Mouse (Mus musculus): ENCODE measurements around the gene Creg1. TPM values are rescaled to one million over a fixed set of nuclear protein-coding genes. Genes with fewer than 3 reads are reported as not detected.

Creg1 gene
- polyA plus RNA-seq, 1 experiment from 2014 or later: 76.2 TPM

GRCm38 (mm10) chr1:165779954-165780585, 16.5 kb downstream of the Creg1 start:
- peak overlapping the region; percentile 45 for H3K27ac ChIP-seq

GRCm38 (mm10) chr1:165780586-165781111, 17.1 kb downstream of the Creg1 start:
- 3% methylated on average over 20 of the region's 20 CpGs for WGBS
- Histone ChIP-seq H3K4me1 (peaks cover 17% of the 10 kb centered on the region), H3K27ac (peak overlapping the region; percentile 45), H3K27me3 (ENCODE audit: insufficient read depth, poor library complexity, severe bottlenecking) (0 out of 2 replicates have a peak, but pooled peaks cover 10% of the 10 kb centered on the region), H3K36me3 (no peaks in the 10 kb centered on the region), H3K4me3 (peak overlapping the region; percentile 57), H3K9me3 (no peaks in the 10 kb centered on the region)
- DNase-seq (ENCODE audit: low spot score): no peak

More at GRCm38 (mm10) chr1:165779954-165780585, 16.5 kb downstream of the Creg1 start:
- Histone ChIP-seq H3K4me1 (peaks cover 17% of the 10 kb centered on the region), H3K4me3 (peak overlapping the region; percentile 57), H3K9me3 (no peaks in the 10 kb centered on the region), H3K27me3 (ENCODE audit: insufficient read depth, poor library complexity, severe bottlenecking) (0 out of 2 replicates have a peak, but pooled peaks cover 10% of the 10 kb centered on the region), H3K36me3 (no peaks in the 10 kb centered on the region)
- whole genome bisulfite sequencing: 5% methylated on average over 13 of the region's 13 CpGs
- no peak for DNase-seq (ENCODE audit: low spot score)

- 78% methylated on average over 9 of the region's 9 CpGs for WGBS
- H3K27me3 ChIP-seq (ENCODE audit: insufficient read depth, poor library complexity, severe bottlenecking): 0 out of 2 replicates have a peak, but pooled peaks cover 10% of the 10 kb centered on the region
- H3K4me1 ChIP-seq: peaks cover 17% of the 10 kb centered on the region
- H3K27ac ChIP-seq: no peak overlapping the region
- H3K36me3 ChIP-seq: no peaks in the 10 kb centered on the region
- H3K9me3 ChIP-seq: no peaks in the 10 kb centered on the region
- DNase-seq (ENCODE audit: low spot score): no peak
- no peak overlapping the region for H3K4me3 ChIP-seq
These were observed 17.9 kb downstream of the Creg1 start for GRCm38 (mm10) chr1:165781426-165781825.

- WGBS: 88% methylated on average over 12 of the region's 12 CpGs
- 0 out of 2 replicates have a peak, but pooled peaks cover 10% of the 10 kb centered on the region for H3K27me3 ChIP-seq (ENCODE audit: insufficient read depth, poor library complexity, severe bottlenecking)
- no peaks in the 10 kb centered on the region for H3K9me3 ChIP-seq
- no peaks in the 10 kb centered on the region for H3K36me3 ChIP-seq
- peaks cover 14% of the 10 kb centered on the region for H3K4me1 ChIP-seq
- no peak for DNase-seq (ENCODE audit: low spot score)
- H3K27ac ChIP-seq: no peak overlapping the region
- no peak overlapping the region for H3K4me3 ChIP-seq
These were observed 18.4 kb downstream of the Creg1 start for GRCm38 (mm10) chr1:165781911-165782310.

GRCm38 (mm10) chr1:165786296-165786695, 22.8 kb downstream of the Creg1 start:
- Histone ChIP-seq H3K4me3 (no peak overlapping the region), H3K4me1 (no peaks in the 10 kb centered on the region), H3K36me3 (no peaks in the 10 kb centered on the region), H3K9me3 (no peaks in the 10 kb centered on the region), H3K27me3 (ENCODE audit: insufficient read depth, poor library complexity, severe bottlenecking) (peaks cover 22% of the 10 kb centered on the region; the same call in 1 of the 2 replicates), H3K27ac (no peak overlapping the region)
- no peak for DNase-seq (ENCODE audit: low spot score)
- WGBS: 80% methylated on average over 11 of the region's 11 CpGs

GRCm38 (mm10) chr1:165788511-165788910, 25.0 kb downstream of the Creg1 start, which contains the start of gene Cd247:
TSS of gene Cd247 (plus strand) at chr1:165788681.
- no peak for DNase-seq (ENCODE audit: low spot score)
- Histone ChIP-seq H3K4me1 (no peaks in the 10 kb centered on the region), H3K4me3 (no peak within 1 kb of the TSS), H3K36me3 (no peaks in the 10 kb centered on the region), H3K27me3 (ENCODE audit: insufficient read depth, poor library complexity, severe bottlenecking) (peaks cover 15% of the 10 kb centered on the region; the same call in 1 of the 2 replicates), H3K9me3 (no peaks in the 10 kb centered on the region), H3K27ac (no peak within 1 kb of the TSS)
- 65% methylated on average over 8 of the region's 8 CpGs for WGBS

GRCm38 (mm10) chr1:165789066-165789660, 25.6 kb downstream of the Creg1 start:
- H3K4me1 ChIP-seq: no peaks in the 10 kb centered on the region
- H3K9me3 ChIP-seq: no peaks in the 10 kb centered on the region
- 84% methylated on average over 17 of the region's 17 CpGs for WGBS
- no peaks in the 10 kb centered on the region for H3K36me3 ChIP-seq
- no peak overlapping the region for H3K4me3 ChIP-seq
- peaks cover 15% of the 10 kb centered on the region; the same call in 1 of the 2 replicates for H3K27me3 ChIP-seq (ENCODE audit: insufficient read depth, poor library complexity, severe bottlenecking)
- DNase-seq (ENCODE audit: low spot score): no peak
- H3K27ac ChIP-seq: no peak overlapping the region

- H3K27ac ChIP-seq: no peak overlapping the region
- 83% methylated on average over 6 of the region's 6 CpGs for WGBS
- no peaks in the 10 kb centered on the region for H3K4me1 ChIP-seq
- peaks cover 15% of the 10 kb centered on the region; the same call in 1 of the 2 replicates for H3K27me3 ChIP-seq (ENCODE audit: insufficient read depth, poor library complexity, severe bottlenecking)
- no peak overlapping the region for H3K4me3 ChIP-seq
- H3K36me3 ChIP-seq: no peaks in the 10 kb centered on the region
- no peaks in the 10 kb centered on the region for H3K9me3 ChIP-seq
- no peak for DNase-seq (ENCODE audit: low spot score)
These were observed 26.4 kb downstream of the Creg1 start for GRCm38 (mm10) chr1:165789963-165790362.

- Histone ChIP-seq H3K4me3 (no peak overlapping the region), H3K36me3 (no peaks in the 10 kb centered on the region), H3K27ac (no peak overlapping the region), H3K4me1 (no peaks in the 10 kb centered on the region), H3K27me3 (ENCODE audit: insufficient read depth, poor library complexity, severe bottlenecking) (peaks cover 15% of the 10 kb centered on the region; the same call in 1 of the 2 replicates), H3K9me3 (no peaks in the 10 kb centered on the region)
- 90% methylated on average over 17 of the region's 17 CpGs for WGBS
- DNase-seq (ENCODE audit: low spot score): no peak
These were observed 27.1 kb downstream of the Creg1 start for GRCm38 (mm10) chr1:165790461-165791210.

- WGBS: 83% methylated on average over 9 of the region's 9 CpGs
- no peaks in the 10 kb centered on the region for H3K36me3 ChIP-seq
These were observed 27.9 kb downstream of the Creg1 start for GRCm38 (mm10) chr1:165791411-165791810.

GRCm38 (mm10) chr1:165801709-165802310, 38.3 kb downstream of the Creg1 start:
- no peaks in the 10 kb centered on the region for H3K27me3 ChIP-seq (ENCODE audit: insufficient read depth, poor library complexity, severe bottlenecking)
- DNase-seq (ENCODE audit: low spot score): no peak
- H3K9me3 ChIP-seq: no peaks in the 10 kb centered on the region
- no peak overlapping the region for H3K27ac ChIP-seq
- 77% methylated on average over 11 of the region's 11 CpGs for WGBS
- no peak overlapping the region for H3K4me3 ChIP-seq
- H3K4me1 ChIP-seq: peaks cover 8% of the 10 kb centered on the region; the same call in 1 of the 2 replicates
- H3K36me3 ChIP-seq: no peaks in the 10 kb centered on the region

More at GRCm38 (mm10) chr1:165791411-165791810, 27.9 kb downstream of the Creg1 start:
- Histone ChIP-seq H3K4me3 (no peak overlapping the region), H3K27me3 (ENCODE audit: insufficient read depth, poor library complexity, severe bottlenecking) (peaks cover 15% of the 10 kb centered on the region; the same call in 1 of the 2 replicates), H3K4me1 (no peaks in the 10 kb centered on the region), H3K9me3 (no peaks in the 10 kb centered on the region), H3K27ac (no peak overlapping the region)
- DNase-seq (ENCODE audit: low spot score): no peak

- H3K36me3 ChIP-seq: no peaks in the 10 kb centered on the region
- no peak for DNase-seq (ENCODE audit: low spot score)
- H3K27ac ChIP-seq: no peak overlapping the region
- peaks cover 4% of the 10 kb centered on the region; the same call in 1 of the 2 replicates for H3K27me3 ChIP-seq (ENCODE audit: insufficient read depth, poor library complexity, severe bottlenecking)
- H3K4me1 ChIP-seq: peaks cover 8% of the 10 kb centered on the region; the same call in 1 of the 2 replicates
- no peak overlapping the region for H3K4me3 ChIP-seq
- H3K9me3 ChIP-seq: no peaks in the 10 kb centered on the region
- 80% methylated on average over 5 of the region's 5 CpGs for WGBS
These were observed 39.6 kb downstream of the Creg1 start for GRCm38 (mm10) chr1:165803107-165803506.
